Mouse (Mus musculus) E14TG2a.4 (cell line): ENCODE measurements around the gene Dnaja2.

Experiments used
- H3K27me3 ChIP-seq: 2 replicates; pipeline ENCODE4 v1.6.1; 2014; ENCODE audit warnings: low read length, control low read depth; ENCODE audit not compliant: insufficient read depth
- H3K36me3 ChIP-seq: 2 replicates; pipeline ENCODE4 v1.6.1; 2014; ENCODE audit warnings: low read length, control low read depth; ENCODE audit not compliant: insufficient read depth
- H3K4me1 ChIP-seq: replicated peaks from 2 replicates; pipeline ENCODE4 v1.6.1; 2014; ENCODE audit warnings: low read depth, low read length, control low read depth
- H3K4me3 ChIP-seq: replicated peaks from 2 replicates; pipeline ENCODE4 v1.5.1; 2014; ENCODE audit warnings: mild to moderate bottlenecking, low read length
- H3K9me3 ChIP-seq: 2 replicates; pipeline ENCODE4 v1.6.1; 2014; ENCODE audit warnings: low read length, control low read depth
- CTCF ChIP-seq: conservative IDR thresholded peaks from 2 replicates; pipeline ENCODE4 v1.5.1; 2014; ENCODE audit warnings: low read length
- NANOG ChIP-seq: IDR thresholded peaks from 2 replicates; pipeline ENCODE4 v1.6.1; 2014; ENCODE audit warnings: borderline replicate concordance, low read length, mixed read lengths
- POU5F1 ChIP-seq: IDR thresholded peaks from 2 replicates; pipeline ENCODE4 v1.6.1; 2014; ENCODE audit warnings: low read length, borderline replicate concordance

Dnaja2 gene

DNA sequence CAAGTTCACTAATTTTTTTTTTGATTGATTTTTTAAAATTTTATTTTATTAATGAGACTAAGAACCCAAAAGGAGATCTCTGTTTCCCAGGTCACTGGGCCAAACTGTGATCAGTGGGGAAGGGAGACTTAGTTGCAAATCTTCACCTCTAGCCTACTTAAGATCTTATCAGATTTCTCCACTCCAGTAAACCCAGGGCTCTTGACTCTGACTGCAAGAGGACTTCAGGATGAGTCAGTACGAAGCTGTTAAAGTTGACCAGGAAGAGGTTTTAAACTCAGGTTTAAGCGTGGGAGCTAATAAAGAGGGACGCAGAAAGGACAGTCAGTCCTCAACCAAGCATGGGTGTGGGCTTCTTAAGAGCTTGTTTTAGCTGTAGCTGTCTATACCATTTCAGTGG is 38.2 kb upstream of the Dnaja2 start:
- Histone ChIP-seq H3K27me3 (no peaks in the 10 kb centered on the region), H3K4me1 (peaks cover 40% of the 10 kb centered on the region), H3K4me3 (no peak overlapping the region), H3K36me3 (peaks cover 6% of the 10 kb centered on the region), H3K9me3 (peaks cover 22% of the 10 kb centered on the region)
- no peak for TF ChIP-seq POU5F1
- no peak for TF ChIP-seq CTCF
- TF ChIP-seq NANOG = no peak

DNA sequence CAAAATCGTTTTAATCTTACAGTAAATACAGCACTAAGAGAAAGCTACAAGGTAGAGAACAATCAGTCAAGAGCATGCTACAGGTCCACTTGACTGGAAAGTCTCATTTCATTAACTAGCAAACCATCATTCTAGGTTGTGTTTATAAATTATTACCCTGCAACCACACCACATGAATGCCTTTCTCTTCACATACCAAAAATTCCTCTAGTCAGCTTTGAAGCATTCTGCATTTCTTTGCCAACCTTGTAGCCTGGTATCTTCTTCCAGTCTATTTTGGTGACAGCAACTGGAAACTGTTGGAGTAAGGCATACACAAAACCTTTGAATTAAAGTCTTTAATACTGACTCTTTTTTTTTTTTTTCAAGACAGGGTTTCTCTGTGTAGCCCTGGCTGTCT is 36.4 kb upstream of the Dnaja2 start:
- Histone ChIP-seq H3K27me3 (no peaks in the 10 kb centered on the region), H3K4me3 (no peak overlapping the region), H3K36me3 (peaks cover 9% of the 10 kb centered on the region), H3K9me3 (peaks cover 40% of the 10 kb centered on the region), H3K4me1 (peaks cover 26% of the 10 kb centered on the region)
- no peak for TF ChIP-seq NANOG
- no peak for TF ChIP-seq POU5F1
- TF ChIP-seq CTCF = no peak

DNA sequence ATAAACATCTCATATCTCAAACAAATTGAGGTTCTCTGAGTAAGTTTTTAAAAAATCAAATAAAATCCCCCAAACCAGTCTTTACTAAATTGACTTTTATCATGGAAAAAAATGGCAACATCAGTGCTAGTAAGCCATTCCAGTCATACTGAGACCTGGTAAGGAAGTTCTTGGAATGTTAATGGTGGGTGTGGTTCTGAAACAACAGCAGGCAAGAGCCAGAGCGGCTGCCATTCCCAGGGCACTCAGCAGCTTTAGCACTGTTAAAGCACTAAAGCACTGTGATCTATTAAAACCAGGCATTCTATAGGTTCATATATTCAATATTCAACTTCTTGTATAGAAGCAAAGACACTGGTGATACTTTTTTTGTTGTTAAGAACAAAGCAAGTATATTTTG is 35.1 kb upstream of the Dnaja2 start:
- Histone ChIP-seq H3K27me3 (no peaks in the 10 kb centered on the region), H3K4me3 (no peak overlapping the region), H3K9me3 (peaks cover 53% of the 10 kb centered on the region), H3K4me1 (peaks cover 23% of the 10 kb centered on the region), H3K36me3 (peaks cover 9% of the 10 kb centered on the region)
- TF ChIP-seq NANOG (no peak), POU5F1 (no peak), CTCF (no peak)

DNA sequence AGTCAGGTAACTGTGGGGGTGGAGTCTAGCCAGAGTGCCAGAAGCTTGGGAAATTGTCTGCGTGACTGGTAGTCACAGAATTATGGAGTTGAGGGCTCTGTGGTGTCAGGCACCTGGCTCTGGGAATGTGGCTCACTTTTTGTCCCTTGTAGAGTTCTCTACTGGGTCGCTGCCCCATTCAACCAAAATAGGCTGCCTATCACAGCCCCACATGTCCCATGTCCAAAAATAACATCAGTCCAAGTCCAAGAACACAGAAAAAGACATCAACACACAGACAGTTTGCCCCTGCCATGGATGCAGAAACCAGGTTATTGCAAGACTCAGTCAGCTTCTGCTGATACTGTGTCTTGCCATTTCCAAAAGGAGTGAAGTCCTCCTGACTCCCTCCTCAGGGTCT is 33.5 kb upstream of the Dnaja2 start:
- peaks cover 9% of the 10 kb centered on the region for H3K36me3 ChIP-seq
- H3K27me3 ChIP-seq = no peaks in the 10 kb centered on the region
- H3K4me1 ChIP-seq = peaks cover 11% of the 10 kb centered on the region
- H3K4me3 ChIP-seq = no peak overlapping the region
- TF ChIP-seq POU5F1 (no peak), NANOG (no peak), CTCF (no peak)
- peaks cover 69% of the 10 kb centered on the region for H3K9me3 ChIP-seq

DNA sequence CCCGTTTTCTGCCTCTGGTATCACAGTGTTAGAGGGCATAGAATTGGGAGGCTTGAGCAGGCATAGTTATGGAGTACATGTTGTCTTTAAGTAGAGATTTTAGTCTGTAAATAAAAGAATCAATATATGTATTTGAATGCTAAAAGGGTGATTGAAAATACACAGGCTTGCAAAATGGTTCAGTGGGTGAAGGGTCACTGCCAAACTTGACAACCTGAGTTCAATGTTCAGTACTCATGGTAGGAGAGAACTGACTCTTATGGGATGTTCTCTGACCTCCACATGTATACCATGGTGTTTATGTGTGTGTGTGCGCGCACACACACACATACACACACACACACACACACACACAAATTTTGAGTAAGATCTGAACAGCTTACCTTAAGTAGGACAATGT is 22.5 kb upstream of the Dnaja2 start:
- Histone ChIP-seq H3K4me1 (no peaks in the 10 kb centered on the region), H3K36me3 (no peaks in the 10 kb centered on the region), H3K4me3 (no peak overlapping the region), H3K9me3 (no peaks in the 10 kb centered on the region), H3K27me3 (no peaks in the 10 kb centered on the region)
- TF ChIP-seq NANOG (no peak), POU5F1 (no peak), CTCF (no peak)

DNA sequence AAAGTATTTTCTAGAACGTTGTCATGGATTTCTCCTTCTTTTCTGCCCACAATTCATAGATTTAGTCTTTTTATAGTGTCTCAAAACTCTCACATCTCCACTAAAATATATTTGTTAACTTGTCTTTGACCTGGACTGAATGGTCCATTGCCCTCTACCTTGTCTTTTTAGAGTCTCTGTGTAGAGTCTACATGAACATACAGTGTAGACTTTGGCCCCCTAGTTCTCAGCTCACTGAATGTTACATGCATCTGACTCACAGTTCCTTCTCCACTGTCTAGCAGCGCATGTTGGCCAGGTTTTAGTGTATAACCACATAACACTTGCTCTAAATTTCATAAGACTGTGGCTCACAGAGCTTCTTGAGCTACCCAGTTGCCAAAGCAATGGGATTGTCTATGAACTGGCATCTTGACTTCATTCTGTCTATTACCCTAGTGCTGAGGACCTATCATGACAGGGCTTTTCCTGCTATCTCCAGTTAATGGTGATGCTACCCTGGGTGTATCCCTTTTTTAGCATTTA is 18.9 kb upstream of the Dnaja2 start:
- H3K27me3 ChIP-seq = no peaks in the 10 kb centered on the region
- H3K9me3 ChIP-seq = no peaks in the 10 kb centered on the region
- H3K36me3 ChIP-seq = no peaks in the 10 kb centered on the region
- H3K4me1 ChIP-seq = no peaks in the 10 kb centered on the region
- no peak overlapping the region for H3K4me3 ChIP-seq
- TF ChIP-seq POU5F1 = no peak
- no peak for TF ChIP-seq NANOG
- no peak for TF ChIP-seq CTCF

DNA sequence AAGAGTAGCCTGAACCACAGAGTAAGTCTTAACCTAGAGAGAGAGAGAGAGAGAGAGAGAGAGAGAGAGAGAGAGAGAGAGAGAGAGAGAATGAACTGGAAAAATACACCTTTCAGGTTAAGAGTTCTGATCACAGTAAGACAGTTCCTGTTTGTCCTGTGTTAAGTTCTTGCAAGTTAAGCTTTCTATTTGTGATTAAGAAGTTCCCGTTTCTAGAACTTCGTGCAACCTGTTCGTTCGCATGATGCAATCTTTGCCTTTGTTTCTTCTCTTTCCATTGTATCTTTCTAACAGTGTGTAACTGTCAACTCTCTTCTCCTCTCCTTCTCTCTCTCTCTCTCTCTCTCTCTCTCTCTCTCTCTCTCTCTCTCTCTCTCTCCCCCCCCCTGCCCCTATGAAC is 15.3 kb upstream of the Dnaja2 start:
- no peaks in the 10 kb centered on the region for H3K27me3 ChIP-seq
- no peaks in the 10 kb centered on the region for H3K9me3 ChIP-seq
- H3K4me3 ChIP-seq = no peak overlapping the region
- no peaks in the 10 kb centered on the region for H3K36me3 ChIP-seq
- H3K4me1 ChIP-seq = no peaks in the 10 kb centered on the region; the same call in 1 of the 2 replicates
- no peak for TF ChIP-seq POU5F1
- no peak for TF ChIP-seq NANOG
- TF ChIP-seq CTCF = no peak

DNA sequence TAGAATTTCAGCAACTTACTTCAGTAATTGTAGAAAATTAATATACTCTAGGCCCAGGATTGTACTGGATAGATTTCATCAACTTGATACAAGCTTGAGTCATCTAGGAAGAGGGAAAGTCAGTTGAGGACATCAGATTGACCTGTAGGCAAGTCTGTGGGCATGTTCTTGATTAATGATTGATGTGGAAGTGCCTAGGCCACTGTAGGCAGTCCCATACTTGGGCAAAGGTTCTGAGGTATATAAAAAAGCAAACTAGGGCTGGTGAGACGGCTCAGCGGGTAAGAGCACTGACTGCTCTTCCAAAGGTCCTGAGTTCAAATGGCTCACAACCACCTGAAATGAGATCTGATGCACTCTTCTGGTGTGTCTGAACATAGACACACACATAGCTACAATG is 12.7 kb upstream of the Dnaja2 start:
- Histone ChIP-seq H3K36me3 (no peaks in the 10 kb centered on the region), H3K9me3 (no peaks in the 10 kb centered on the region), H3K4me3 (no peak overlapping the region), H3K27me3 (no peaks in the 10 kb centered on the region), H3K4me1 (no peaks in the 10 kb centered on the region; the same call in 1 of the 2 replicates)
- TF ChIP-seq NANOG (no peak), POU5F1 (no peak), CTCF (no peak)

DNA sequence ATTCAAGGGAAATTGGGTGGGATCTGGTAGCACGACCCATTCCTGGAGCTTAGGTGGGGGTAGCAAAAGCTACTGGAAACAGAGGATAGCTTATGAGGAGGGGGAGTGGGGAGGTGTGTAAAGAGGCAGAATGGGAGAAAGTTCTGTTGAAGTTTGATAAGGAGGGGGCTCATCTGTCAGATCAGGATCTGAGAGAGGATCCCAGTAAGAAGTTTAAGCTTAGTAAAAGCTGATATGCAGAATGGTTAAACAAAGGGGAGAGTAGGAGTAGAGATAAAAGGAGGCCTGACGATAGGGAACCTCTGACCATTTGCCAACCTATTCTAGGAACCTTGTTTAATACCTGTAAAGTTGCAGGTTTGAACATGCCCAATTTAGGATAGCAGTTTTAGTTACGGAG is 10.0 kb upstream of the Dnaja2 start:
- TF ChIP-seq POU5F1 (no peak), NANOG (no peak), CTCF (no peak)
- Histone ChIP-seq H3K27me3 (no peaks in the 10 kb centered on the region), H3K36me3 (no peaks in the 10 kb centered on the region), H3K4me3 (no peak overlapping the region), H3K4me1 (no peaks in the 10 kb centered on the region; the same call in 1 of the 2 replicates), H3K9me3 (no peaks in the 10 kb centered on the region)

DNA sequence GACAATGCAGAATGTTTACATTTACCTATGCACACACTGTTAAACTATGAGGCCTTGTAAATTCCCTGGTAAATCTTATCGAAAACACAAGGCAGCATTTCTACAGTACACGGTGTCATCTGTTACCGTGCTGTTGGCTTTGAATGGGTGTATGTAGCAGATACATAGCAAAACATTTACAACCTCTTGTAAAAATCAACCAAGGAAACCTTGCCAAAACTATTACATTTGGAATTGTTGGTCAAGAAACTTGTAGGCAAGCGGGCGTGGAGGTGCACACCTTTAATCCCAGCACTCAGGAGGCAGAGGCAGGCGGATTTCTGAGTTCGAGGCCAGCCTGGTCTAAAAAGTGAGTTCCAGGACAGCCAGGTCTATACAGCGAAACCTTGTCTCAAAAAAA is 8.2 kb upstream of the Dnaja2 start:
- H3K27me3 ChIP-seq = no peaks in the 10 kb centered on the region
- TF ChIP-seq NANOG (no peak), CTCF (no peak), POU5F1 (no peak)

More for the DNA sequence above, 8.2 kb upstream of the Dnaja2 start:
- no peaks in the 10 kb centered on the region for H3K36me3 ChIP-seq
- no peak overlapping the region for H3K4me3 ChIP-seq
- H3K4me1 ChIP-seq = no peaks in the 10 kb centered on the region; the same call in 1 of the 2 replicates
- H3K9me3 ChIP-seq = no peaks in the 10 kb centered on the region
